13 mouse cellular contexts compared by ENCODE assay signal in the genomic region with DNA sequence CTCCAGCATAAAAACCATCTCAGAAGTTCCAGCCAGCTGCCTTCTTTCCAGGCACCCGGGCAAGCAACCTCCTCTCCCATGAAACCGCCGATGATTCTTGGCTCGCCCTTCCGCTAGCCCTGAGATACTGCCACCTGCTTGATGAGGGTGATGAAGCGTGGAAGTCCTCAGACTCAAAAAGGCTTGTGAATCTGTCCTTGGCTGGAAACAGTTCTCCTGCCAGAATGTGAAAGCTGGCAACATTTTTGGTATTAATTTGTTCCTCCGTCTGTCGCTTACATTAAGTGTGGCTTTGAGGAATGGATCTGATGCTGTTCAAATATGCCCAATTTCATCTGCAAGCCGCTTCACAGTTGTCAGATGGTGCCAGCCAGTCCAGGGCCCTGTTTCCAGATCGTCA. TPM values are rescaled to one million over a fixed set of nuclear protein-coding genes. Genes with fewer than 3 reads are reported as not detected.
DNase-seq lines count a peak whose midpoint lies in the region; TF ChIP-seq lines count a peak whose summit lies in the region.
"Had no signal": no experiment of that assay in that cellular context is flagged by ENCODE, and none has a peak within 500 bp of the region (broad histone marks: within the 10 kb centered on the region; RNA-seq: fewer than 3 reads in every experiment).

No protein-coding gene starts in this region.

- TF ChIP-seq CTCF in brain, embryonic 14.5 days (IDR thresholded peaks at IDR 0.05; ENCODE audit: borderline replicate concordance, extremely low read depth, insufficient read depth, insufficient read length): no peak

- peak; percentile 9 for DNase-seq in gastrocnemius, postnatal 14 days
- no peak for DNase-seq in gastrocnemius, adult 8-10 months (ENCODE audit: low spot score in 2 of 2)
- peak; percentile 22 to 65 for DNase-seq in layer of hippocampus, adult 18-20 months (ENCODE audit: low spot score in 2 of 2)
- no peak for DNase-seq in layer of hippocampus, postnatal 10 days (ENCODE audit: low spot score in 2 of 2)
- peak; percentile 89 for DNase-seq in brain, embryonic 14.5 days (ENCODE audit: low read depth)
- peak; percentile 92 to 94 for DNase-seq in cerebellum, postnatal 10 days
- no peak for DNase-seq in right cerebral cortex, postnatal 14 days
- no peak for DNase-seq in thymus, postnatal 4 days
- DNase-seq: B cell, adult 2 months; gastrocnemius, postnatal 36 days; heart, postnatal 36 days; kidney, postnatal 4 days; lung, adult 2 months had no signal

- TF ChIP-seq POLR2A in brain, embryonic 14.5 days (IDR thresholded peaks at IDR 0.05; ENCODE audit: borderline replicate concordance, extremely low read depth, insufficient read depth, insufficient read length, poor library complexity, severe bottlenecking): no peak

- intact Hi-C loops in gastrocnemius, postnatal 14 days (cut with DNase I; ENCODE audit: low total_unique reads): no loop called here

RNA-seq across cellular contexts. Expression of gene Pkdcc, which starts 20.1 kb away (rescaled TPM):
- total RNA-seq in gastrocnemius, postnatal 14 days (2021): 10 to 100 TPM; 56.6 to 62.4 TPM
- total RNA-seq in gastrocnemius, adult 8-10 months (2022): 100 to 1,000 TPM in 2 of 4 experiments, 10 to 100 TPM in 2; 85.3 to 139 (median 108) TPM
- total RNA-seq in layer of hippocampus, adult 18-20 months (2021): 10 to 100 TPM; 15.6 to 18.3 TPM
- 10 to 100 TPM; 19.1 to 22.1 TPM for total RNA-seq in layer of hippocampus, postnatal 10 days (2021)
- 53.3 and 82.8 TPM in 2 replicates for polyA plus RNA-seq in brain, embryonic 14.5 days (2012; rRNA removed)

Comparison
In these comparisons a context has a peak if more than half of its experiments do, and no peak if none do; other contexts are left out.
1. DNase-seq: peak in gastrocnemius, postnatal 14 days (single experiment), layer of hippocampus, adult 18-20 months (2 of 2), brain, embryonic 14.5 days (single experiment) and cerebellum, postnatal 10 days (2 of 2); none in gastrocnemius, adult 8-10 months (0 of 2), layer of hippocampus, postnatal 10 days (0 of 2), right cerebral cortex, postnatal 14 days (single experiment) and thymus, postnatal 4 days (single experiment).